Mouse (Mus musculus): ENCODE data around the gene Dmap1.

Gene Dmap1

GRCm38 (mm10) chr4:117655500-117655863 lies 26.6 kb downstream of the Dmap1 start:
- DNase-seq = no peak

- DNase-seq = no peak
Observed at GRCm38 (mm10) chr4:117654703-117655499, 27.2 kb downstream of the Dmap1 start.

GRCm38 (mm10) chr4:117654016-117654702 lies 27.9 kb downstream of the Dmap1 start:
- peak; percentile 60 to 76 for DNase-seq

GRCm38 (mm10) chr4:117652727-117653126 lies 29.3 kb downstream of the Dmap1 start:
- no peak for DNase-seq

GRCm38 (mm10) chr4:117651626-117652101 lies 30.4 kb downstream of the Dmap1 start:
- peak; percentile 67 to 82 for DNase-seq

GRCm38 (mm10) chr4:117646926-117647755 lies 34.9 kb downstream of the Dmap1 start:
- DNase-seq = peak; percentile 37 to 40

GRCm38 (mm10) chr4:117646496-117646895 lies 35.6 kb downstream of the Dmap1 start:
- DNase-seq = peak; percentile 45 to 72

- peak; percentile 41 to 54 for DNase-seq
Observed at GRCm38 (mm10) chr4:117645859-117646258, 36.2 kb downstream of the Dmap1 start.

- peak; percentile 91 to 95 for DNase-seq
Observed at GRCm38 (mm10) chr4:117645031-117645435, 37.0 kb downstream of the Dmap1 start.

GRCm38 (mm10) chr4:117641804-117642203 lies 40.3 kb downstream of the Dmap1 start:
- DNase-seq = no peak

- no peak for DNase-seq
Observed at GRCm38 (mm10) chr4:117640925-117641703, 41.0 kb downstream of the Dmap1 start.

GRCm38 (mm10) chr4:117636891-117637613 lies 45.0 kb downstream of the Dmap1 start:
- DNase-seq = no peak

- no peak for DNase-seq
Observed at GRCm38 (mm10) chr4:117636152-117636551, 45.9 kb downstream of the Dmap1 start.

- no peak for DNase-seq
Observed at GRCm38 (mm10) chr4:117634642-117635041, 47.4 kb downstream of the Dmap1 start.

GRCm38 (mm10) chr4:117633527-117633926 lies 48.5 kb downstream of the Dmap1 start:
- no peak for DNase-seq

GRCm38 (mm10) chr4:117630053-117630670 lies 51.9 kb downstream of the Dmap1 start:
- DNase-seq = no peak

GRCm38 (mm10) chr4:117628464-117628863 lies 53.6 kb downstream of the Dmap1 start:
- no peak for DNase-seq

All from cerebellum, postnatal 10 days (tissue).